Mouse (Mus musculus) heart, adult 2 months (tissue): ENCODE measurements at regions not wholly inside any gene's neighbourhood (a gene's known extent, or its start where the extent isn't known, plus 50 kb on each side); places are given as distances from the start of the nearest gene placed in this dataset.

Experiments
- CTCF ChIP-seq: fragments of 200-600 bp; IDR thresholded peaks from 2 replicates; pipeline ENCODE4 v1.8.1; 2022; ENCODE audit warnings: antibody characterized with exemption, mild to moderate bottlenecking, moderate library complexity
- EP300 ChIP-seq: fragments of 200-500 bp; IDR thresholded peaks from 2 replicates; pipeline ENCODE4 v1.6.1; 2011; ENCODE audit warnings: low read depth, low read length, control low read depth; ENCODE audit not compliant: insufficient read depth
- POLR2A ChIP-seq: fragments of 200-500 bp; IDR thresholded peaks from 2 replicates; pipeline ENCODE4 v1.6.1; 2011; ENCODE audit warnings: mild to moderate bottlenecking, low read depth, low read length, control low read depth; ENCODE audit not compliant: insufficient read depth

DNA sequence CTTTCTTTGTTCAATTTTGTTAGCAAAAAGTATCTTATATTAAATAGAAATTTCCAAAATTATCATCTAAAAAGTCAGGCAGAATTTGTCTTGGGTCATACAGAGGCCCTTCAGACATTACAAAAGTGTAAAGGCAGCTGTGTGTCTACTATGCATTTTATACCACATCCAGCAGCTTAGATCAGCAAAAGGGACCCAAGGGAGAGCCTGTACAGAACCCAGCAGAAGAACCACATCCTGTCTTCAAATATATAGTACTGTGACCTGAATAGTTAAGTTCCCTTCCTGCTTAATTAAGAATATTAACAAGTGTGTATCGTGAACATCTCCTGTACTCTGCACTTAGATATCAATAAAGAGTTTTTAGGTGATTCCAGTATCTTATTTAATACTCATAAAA is 68.5 kb upstream of the Kcna3 start:
- TF ChIP-seq POLR2A (no peak), CTCF (no peak), EP300 (no peak)
